Mouse (Mus musculus): ENCODE results near the gene Eaf2.

- peak; percentile 96 for TF ChIP-seq MXI1 (IDR thresholded peaks at IDR 0.05; ENCODE audit: low read depth, low read length)
- TF ChIP-seq GABPA (IDR thresholded peaks at IDR 0.05; ENCODE audit: low read depth, low read length): no peak
These were observed at the start of gene Eaf2, which contains the start of gene Golgb1 for GRCm38 (mm10) chr16:36874583-36875275.
